Mouse (Mus musculus): ENCODE measurements at regions not wholly inside any gene's neighbourhood (a gene's known extent, or its start where the extent isn't known, plus 50 kb on each side); places are given as distances from the start of the nearest gene placed in this dataset.

DNA sequence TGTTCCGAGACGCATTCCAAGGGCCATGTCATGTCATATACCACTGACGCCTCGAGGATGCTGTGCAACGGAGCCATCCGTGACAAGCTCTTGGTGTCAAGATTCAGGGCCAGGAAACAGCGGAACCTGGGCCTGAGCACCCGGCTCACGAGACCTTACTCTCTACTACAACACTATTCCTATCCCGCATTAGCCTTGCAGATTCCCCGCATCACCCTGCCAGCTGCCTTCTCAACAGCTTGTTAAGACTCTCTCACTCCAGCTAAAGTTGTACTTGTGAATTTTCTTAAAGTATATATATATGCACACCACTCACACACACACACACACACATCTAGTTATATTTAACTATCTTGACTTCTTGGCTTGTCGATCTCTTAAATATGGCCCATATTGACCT is 236.4 kb upstream of the Noct start:
- TF ChIP-seq CTCF (IDR thresholded peaks at IDR 0.05; ENCODE audit: control insufficient read depth, insufficient read depth, insufficient read length) (no peak), MYOG (IDR thresholded peaks at IDR 0.05; ENCODE audit: control insufficient read depth, extremely low read depth, insufficient read length) (no peak), MYOD1 (IDR thresholded peaks at IDR 0.05; ENCODE audit: control insufficient read depth, insufficient read length, low read depth) (no peak)
